Mouse (Mus musculus): Measurements from ENCODE around the gene Fntb. TPM values are rescaled to one million over a fixed set of nuclear protein-coding genes. Genes with fewer than 3 reads are reported as not detected.
A peak's percentile ranks its signal among the peaks of the same experiment; 100 is the strongest.

The Fntb gene
- total RNA-seq, 2 experiments from 2014 or later = 11.7 to 12.1 TPM

- no peak for DNase-seq (ENCODE audit: low spot score)
Observed at GRCm38 (mm10) chr12:76950330-76950729, 184.9 kb downstream of the Fntb start.

- no peak for DNase-seq (ENCODE audit: low spot score)
Observed at GRCm38 (mm10) chr12:76953750-76954363, 188.5 kb downstream of the Fntb start.

- DNase-seq (ENCODE audit: low spot score) = peak; percentile 96
Observed at GRCm38 (mm10) chr12:76954698-76955423, 189.5 kb downstream of the Fntb start.

GRCm38 (mm10) chr12:76957688-76958087, 192.3 kb downstream of the Fntb start:
- peak; percentile 49 for DNase-seq (ENCODE audit: low spot score)

GRCm38 (mm10) chr12:76961052-76961931, 195.9 kb downstream of the Fntb start:
- DNase-seq (ENCODE audit: low spot score) = peak; percentile 30

GRCm38 (mm10) chr12:76961932-76962891, 196.8 kb downstream of the Fntb start, which contains the start of gene Max:
Gene Max (minus strand): TSS chr12:76962201.
- peak; percentile 99 for DNase-seq (ENCODE audit: low spot score)

GRCm38 (mm10) chr12:76965089-76965488, 199.7 kb downstream of the Fntb start:
- DNase-seq (ENCODE audit: low spot score) = no peak

- DNase-seq (ENCODE audit: low spot score) = no peak
Observed at GRCm38 (mm10) chr12:76965876-76966275, 200.5 kb downstream of the Fntb start.

Other genes starting within 250 kb of the Fntb start
- 1 to 10 TPM; 5.2 to 5.3 TPM for gene Plekhg3, start 234.7 kb upstream of the Fntb start, total RNA-seq (2021)
- 100 to 1,000 TPM; 158 to 172 TPM for gene Sptb, start 55.0 kb upstream of the Fntb start, total RNA-seq (2021)
- gene Churc1, start 51 bp upstream of the Fntb start, total RNA-seq (2021) = 10 to 100 TPM; 56.7 to 60.1 TPM
- not detected for gene Gpx2, start 30.0 kb downstream of the Fntb start, total RNA-seq (2021)
- 1 to 10 TPM; 1.7 to 3.1 TPM for gene Rab15, start 57.3 kb downstream of the Fntb start, total RNA-seq (2021)
- gene Max, start 196.6 kb downstream of the Fntb start, total RNA-seq (2021) = 10 to 100 TPM; 30.1 to 36.7 TPM

Data from gastrocnemius, adult 18-20 months (tissue).